Mouse (Mus musculus) layer of hippocampus, postnatal 14 days (tissue): ENCODE results near the gene Eif4enif1. TPM values are rescaled to one million over a fixed set of nuclear protein-coding genes. Genes with fewer than 3 reads are reported as not detected.
A peak's percentile ranks its signal among the peaks of the same experiment; 100 is the strongest.

ENCODE experiments used
- DNase-seq, 2 experiments: peaks; one replicate each; pipeline ENCODE4 v3.0.0; 2021 to 2022; ENCODE audit warnings: low spot score in 2 of 2, mixed read lengths in 1 of 2
- total RNA-seq, 2 experiments: library from RNA; stranded (reverse); gene quantifications; 2 replicates each; pipeline ENCODE4 v1.2.3; 2021

Eif4enif1 gene
- total RNA-seq, 2 experiments from 2014 or later = 61.5 to 66.1 TPM

GRCm38 (mm10) chr11:3265291-3266078 lies 63.3 kb downstream of the Eif4enif1 start:
- DNase-seq = no peak

- DNase-seq = peak; percentile 93 to 94
Observed at GRCm38 (mm10) chr11:3266079-3266685, 64.0 kb downstream of the Eif4enif1 start, which contains the start of gene Drg1. Gene Drg1, minus strand, starts transcription at chr11:3266415.

DNA sequence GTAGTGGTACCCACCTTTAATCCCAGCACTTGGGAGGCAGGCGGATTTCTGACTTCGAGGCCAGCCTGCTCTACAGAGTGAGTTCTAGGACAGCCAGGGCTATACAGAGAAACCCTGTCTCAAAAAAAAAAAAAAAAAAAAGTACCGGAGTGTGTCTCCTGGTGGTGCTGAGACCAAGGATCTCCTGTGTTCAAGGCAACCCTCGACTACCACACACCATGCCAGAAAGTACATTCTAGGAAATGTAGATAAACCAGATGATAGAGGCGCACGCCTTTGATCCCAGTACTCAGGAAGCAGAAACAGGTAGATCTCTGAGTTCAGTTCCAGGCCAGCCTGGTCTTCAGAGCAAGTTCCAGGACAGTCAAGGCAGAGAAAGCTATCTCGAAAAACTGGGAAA lies 64.9 kb downstream of the Eif4enif1 start:
- no peak for DNase-seq

DNA sequence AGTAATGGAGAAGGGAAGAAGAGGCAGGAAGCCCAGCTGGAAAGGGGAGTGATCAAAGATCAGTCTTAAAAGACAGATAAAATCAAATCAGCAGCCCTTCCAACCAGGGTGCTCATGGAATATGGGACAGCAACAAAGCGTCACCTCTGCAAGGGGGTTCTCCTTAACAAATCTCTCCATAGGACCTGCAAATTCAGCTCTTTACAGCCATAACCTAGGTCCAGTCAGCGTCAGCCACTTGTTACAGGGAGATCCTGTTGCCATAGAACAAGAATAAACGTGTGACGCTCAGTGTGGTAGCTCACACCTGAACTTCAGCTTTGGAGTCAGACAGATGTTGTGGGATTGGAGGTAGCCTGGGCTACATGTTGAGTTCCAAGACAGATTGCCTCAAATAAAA lies 67.0 kb downstream of the Eif4enif1 start:
- no peak for DNase-seq

GRCm38 (mm10) chr11:3278351-3278750 lies 76.2 kb downstream of the Eif4enif1 start:
- no peak for DNase-seq

- no peak for DNase-seq
Observed at GRCm38 (mm10) chr11:3279729-3280128, 77.5 kb downstream of the Eif4enif1 start.

DNA sequence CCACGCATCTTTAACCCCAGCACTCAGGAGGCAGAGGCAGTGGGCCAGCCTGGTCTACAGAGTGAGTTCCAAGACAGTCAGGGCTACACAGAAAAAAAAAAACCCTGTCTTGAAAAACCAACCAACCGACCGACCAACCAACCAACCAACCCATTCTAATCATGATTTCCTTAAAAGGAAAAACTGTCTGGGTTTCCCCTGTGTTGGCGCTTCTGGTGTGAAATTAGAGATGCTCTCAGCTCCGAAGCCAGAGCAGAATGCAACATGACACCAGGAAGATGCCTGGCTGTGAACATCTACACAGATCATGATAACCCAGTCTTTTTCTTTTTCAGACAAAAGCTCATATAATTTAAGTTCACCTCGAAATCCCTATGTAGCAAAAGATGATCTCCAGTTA lies 80.7 kb downstream of the Eif4enif1 start:
- DNase-seq = no peak

DNA sequence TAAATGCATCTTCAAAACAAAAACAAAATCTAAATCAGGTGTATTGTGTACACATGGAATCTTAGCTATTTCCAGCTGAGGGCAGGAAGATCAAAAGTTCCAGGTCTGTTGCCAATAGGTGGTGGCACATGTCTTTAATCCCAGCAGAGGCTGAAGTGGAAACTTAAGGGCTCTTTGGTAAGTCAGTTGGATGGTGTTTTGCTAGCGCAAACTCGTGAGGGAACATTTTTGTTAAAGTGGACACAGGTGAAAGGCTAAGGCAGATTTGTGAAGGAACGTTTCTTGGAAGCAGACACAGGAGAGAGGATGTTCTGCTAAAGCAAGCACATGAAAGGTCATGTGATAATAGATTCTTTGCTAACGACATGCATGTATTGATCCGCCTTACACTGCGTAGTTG lies 81.5 kb downstream of the Eif4enif1 start:
- no peak for DNase-seq

GRCm38 (mm10) chr11:3285940-3286339 lies 83.7 kb downstream of the Eif4enif1 start:
- no peak for DNase-seq

GRCm38 (mm10) chr11:3287131-3287530 lies 84.9 kb downstream of the Eif4enif1 start:
- no peak for DNase-seq

- no peak for DNase-seq
Observed at GRCm38 (mm10) chr11:3287921-3288320, 85.7 kb downstream of the Eif4enif1 start.

GRCm38 (mm10) chr11:3288521-3289301 lies 86.5 kb downstream of the Eif4enif1 start, which contains the start of gene Patz1:
Gene Patz1, plus strand, starts transcription at chr11:3288874.
- DNase-seq = peak; percentile 41 to 63

DNA sequence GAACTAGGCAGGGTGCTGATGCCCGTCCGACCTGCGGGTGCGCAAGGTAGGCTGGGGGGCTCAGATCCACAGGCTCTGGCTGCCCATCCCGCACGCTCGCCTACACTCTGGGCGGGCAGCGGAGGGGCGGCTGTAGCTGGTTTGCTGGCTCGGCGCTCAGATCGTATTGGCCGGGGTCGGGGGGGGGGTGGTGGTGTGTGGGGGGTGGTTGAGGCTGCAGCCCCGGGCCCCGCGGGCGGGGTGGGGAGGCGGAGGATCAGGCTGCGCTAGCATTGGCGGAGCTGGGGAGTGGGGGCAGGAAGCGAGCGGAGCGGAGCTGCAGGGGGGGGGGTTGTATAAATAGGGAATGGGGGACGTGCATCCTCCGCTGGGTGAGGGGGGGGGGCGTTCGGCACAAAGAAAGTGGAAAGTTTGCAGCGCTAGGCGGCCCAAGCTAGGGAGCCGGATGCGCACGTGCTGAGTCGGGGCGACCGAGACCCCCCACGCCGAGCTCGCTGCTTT lies 87.2 kb downstream of the Eif4enif1 start:
- DNase-seq = peak; percentile 74 to 85

GRCm38 (mm10) chr11:3289803-3290639 lies 87.8 kb downstream of the Eif4enif1 start:
- peak; percentile 88 to 95 for DNase-seq

DNA sequence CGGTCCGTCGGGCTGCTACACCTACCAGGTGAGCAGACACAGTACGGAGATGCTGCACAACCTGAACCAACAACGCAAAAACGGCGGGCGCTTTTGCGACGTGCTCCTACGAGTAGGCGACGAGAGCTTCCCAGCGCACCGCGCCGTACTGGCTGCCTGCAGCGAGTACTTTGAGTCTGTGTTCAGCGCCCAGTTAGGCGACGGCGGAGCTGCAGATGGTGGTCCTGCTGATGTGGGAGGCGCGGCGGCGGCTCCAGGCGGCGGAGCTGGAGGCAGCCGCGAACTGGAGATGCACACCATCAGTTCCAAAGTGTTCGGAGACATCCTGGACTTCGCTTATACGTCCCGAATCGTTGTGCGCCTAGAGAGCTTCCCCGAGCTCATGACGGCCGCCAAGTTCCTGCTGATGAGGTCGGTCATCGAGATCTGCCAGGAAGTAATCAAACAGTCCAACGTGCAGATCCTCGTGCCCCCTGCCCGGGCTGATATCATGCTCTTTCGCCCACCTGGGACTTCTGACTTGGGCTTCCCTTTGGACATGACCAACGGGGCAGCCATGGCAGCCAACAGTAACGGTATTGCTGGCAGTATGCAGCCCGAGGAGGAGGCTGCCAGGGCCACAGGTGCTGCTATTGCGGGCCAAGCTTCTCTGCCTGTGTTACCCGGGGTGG lies 88.6 kb downstream of the Eif4enif1 start:
- DNase-seq = peak; percentile 58 to 68

DNA sequence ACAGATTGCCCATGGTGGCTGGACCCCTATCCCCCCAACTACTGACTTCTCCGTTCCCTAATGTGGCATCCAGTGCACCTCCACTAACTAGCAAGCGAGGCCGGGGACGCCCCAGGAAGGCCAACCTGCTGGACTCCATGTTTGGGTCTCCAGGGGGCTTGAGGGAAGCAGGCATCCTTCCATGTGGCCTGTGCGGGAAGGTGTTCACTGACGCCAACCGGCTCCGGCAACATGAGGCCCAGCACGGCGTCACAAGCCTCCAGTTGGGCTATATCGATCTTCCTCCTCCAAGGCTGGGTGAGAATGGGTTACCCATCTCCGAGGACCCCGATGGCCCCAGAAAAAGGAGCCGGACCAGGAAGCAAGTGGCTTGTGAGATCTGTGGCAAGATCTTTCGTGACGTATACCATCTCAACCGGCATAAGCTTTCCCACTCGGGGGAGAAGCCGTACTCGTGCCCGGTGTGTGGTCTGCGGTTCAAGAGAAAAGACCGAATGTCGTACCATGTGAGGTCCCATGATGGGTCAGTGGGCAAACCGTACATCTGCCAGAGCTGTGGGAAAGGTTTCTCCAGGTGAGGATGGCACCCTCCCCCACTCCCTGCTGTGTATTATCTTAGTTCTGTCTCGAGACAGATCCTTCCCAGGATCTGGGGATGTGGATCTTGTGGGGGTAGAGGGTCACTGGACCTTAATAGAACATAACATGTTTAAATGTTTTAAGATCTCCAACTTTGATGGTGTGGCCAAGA lies 89.3 kb downstream of the Eif4enif1 start:
- DNase-seq = no peak

GRCm38 (mm10) chr11:3292062-3292421 lies 89.8 kb downstream of the Eif4enif1 start:
- DNase-seq = peak; percentile 37 to 39

- no peak for DNase-seq
Observed at GRCm38 (mm10) chr11:3292711-3293249, 90.6 kb downstream of the Eif4enif1 start.

DNA sequence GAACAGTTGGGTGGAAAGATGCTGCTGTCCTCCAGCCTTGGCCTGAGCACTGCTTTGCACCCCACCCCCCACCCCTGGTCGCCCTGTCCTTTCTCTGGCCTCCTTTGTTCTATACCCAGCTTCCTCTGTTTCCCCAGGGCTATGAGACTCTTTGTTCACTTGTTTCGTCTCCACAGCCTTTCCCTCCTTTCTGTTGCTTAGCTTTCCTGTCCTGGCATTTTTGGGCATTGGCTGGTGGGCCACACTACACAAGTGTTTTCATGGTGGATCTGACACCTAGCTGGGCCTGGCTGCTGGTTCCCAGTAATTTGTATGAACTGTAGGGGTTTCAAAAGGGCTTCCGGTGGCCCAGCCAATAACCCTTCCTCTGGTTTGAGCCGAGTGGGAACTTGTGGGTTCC lies 91.2 kb downstream of the Eif4enif1 start:
- no peak for DNase-seq
